Mouse (Mus musculus) stomach, embryonic 15.5 days (tissue): ENCODE measurements around the gene Npcd. TPM values are rescaled to one million over a fixed set of nuclear protein-coding genes. Genes with fewer than 3 reads are reported as not detected.

ENCODE experiments used
- ATAC-seq: fragments of 200-750 bp; cut with Nextera tagmentation; 2 replicates; pipeline ENCODE4 v1.8.0; 2017; ENCODE audit warnings: low read depth, moderate number of reproducible peaks, moderate TSS enrichment; ENCODE audit not compliant: insufficient read depth, low FRiP score
- H3K27ac ChIP-seq: fragments of 300-500 bp; sonication (generic); 2 replicates; pipeline ENCODE4 v1.5.1; 2015; ENCODE audit warnings: mild to moderate bottlenecking, inconsistent platforms
- H3K27me3 ChIP-seq: fragments of 300-500 bp; sonication (generic); replicated peaks from 2 replicates; pipeline ENCODE4 v1.6.1; 2015; ENCODE audit warnings: inconsistent platforms
- H3K36me3 ChIP-seq: fragments of 300-500 bp; sonication (generic); 2 replicates; pipeline ENCODE4 v1.6.1; 2015; ENCODE audit warnings: inconsistent platforms
- H3K4me1 ChIP-seq: fragments of 300-500 bp; sonication (generic); 2 replicates; pipeline ENCODE4 v1.6.1; 2015; ENCODE audit warnings: inconsistent platforms
- H3K4me2 ChIP-seq: fragments of 300-500 bp; sonication (generic); 2 replicates; pipeline ENCODE4 v1.6.1; 2015; ENCODE audit warnings: mild to moderate bottlenecking, inconsistent platforms
- H3K4me3 ChIP-seq: fragments of 300-500 bp; sonication (generic); replicated peaks from 2 replicates; pipeline ENCODE4 v1.5.1; 2015; ENCODE audit warnings: inconsistent platforms
- H3K9ac ChIP-seq: fragments of 300-500 bp; sonication (generic); 2 replicates; pipeline ENCODE4 v1.6.1; 2015; ENCODE audit warnings: inconsistent platforms
- H3K9me3 ChIP-seq: fragments of 300-500 bp; sonication (generic); 2 replicates; pipeline ENCODE4 v1.6.1; 2016; ENCODE audit warnings: inconsistent platforms
- WGBS: fragments of 180-500 bp; shearing (Covaris S2); methylation state at CpG from one replicate; pipeline ENCODE4 v1.1.7; 2015; 5-methylcytosine and 5-hydroxymethylcytosine counted together
- polyA plus RNA-seq: library from polyadenylated mRNA; unstranded; fragments of >200 nt; fragmentation: Nextera tagmentation; extraction: Ambion mirVana; gene quantifications from 2 replicates; pipeline ENCODE4 v1.2.1, GENCODE M21; 2015

Npcd gene
- polyA plus RNA-seq, 1 experiment from 2014 or later, result not detected

- Histone ChIP-seq H3K4me3 (peak overlapping the region; percentile 66), H3K4me2 (peak overlapping the region; percentile 74), H3K4me1 (peaks cover 17% of the 10 kb centered on the region), H3K9me3 (no peaks in the 10 kb centered on the region), H3K27ac (peak overlapping the region; percentile 52), H3K27me3 (no peaks in the 10 kb centered on the region), H3K36me3 (no peaks in the 10 kb centered on the region), H3K9ac (peak overlapping the region; percentile 54)
- peak; percentile 98 for ATAC-seq
- under 1% methylated on average over 50 of the region's 50 CpGs for WGBS
These were observed 59.7 kb downstream of the Npcd start for GRCm38 (mm10) chr15:79774117-79775027.

- Histone ChIP-seq H3K4me1 (peaks cover 22% of the 10 kb centered on the region), H3K4me2 (no peak overlapping the region), H3K27ac (no peak overlapping the region), H3K27me3 (no peaks in the 10 kb centered on the region), H3K4me3 (no peak overlapping the region), H3K36me3 (no peaks in the 10 kb centered on the region), H3K9me3 (no peaks in the 10 kb centered on the region), H3K9ac (no peak overlapping the region)
- WGBS, result 77% methylated on average over 21 of the region's 21 CpGs
- no peak for ATAC-seq
These were observed 63.3 kb downstream of the Npcd start for GRCm38 (mm10) chr15:79770629-79771240.

- Histone ChIP-seq H3K27me3 (no peaks in the 10 kb centered on the region), H3K27ac (no peak overlapping the region), H3K9ac (no peak overlapping the region), H3K4me1 (peaks cover 16% of the 10 kb centered on the region), H3K9me3 (no peaks in the 10 kb centered on the region), H3K4me2 (no peak overlapping the region), H3K4me3 (no peak overlapping the region), H3K36me3 (peaks cover 3% of the 10 kb centered on the region; the same call in 1 of the 2 replicates)
- WGBS, result 66% methylated on average over 6 of the region's 6 CpGs
- ATAC-seq, result no peak
These were observed 65.7 kb downstream of the Npcd start for GRCm38 (mm10) chr15:79768302-79768701.

DNA sequence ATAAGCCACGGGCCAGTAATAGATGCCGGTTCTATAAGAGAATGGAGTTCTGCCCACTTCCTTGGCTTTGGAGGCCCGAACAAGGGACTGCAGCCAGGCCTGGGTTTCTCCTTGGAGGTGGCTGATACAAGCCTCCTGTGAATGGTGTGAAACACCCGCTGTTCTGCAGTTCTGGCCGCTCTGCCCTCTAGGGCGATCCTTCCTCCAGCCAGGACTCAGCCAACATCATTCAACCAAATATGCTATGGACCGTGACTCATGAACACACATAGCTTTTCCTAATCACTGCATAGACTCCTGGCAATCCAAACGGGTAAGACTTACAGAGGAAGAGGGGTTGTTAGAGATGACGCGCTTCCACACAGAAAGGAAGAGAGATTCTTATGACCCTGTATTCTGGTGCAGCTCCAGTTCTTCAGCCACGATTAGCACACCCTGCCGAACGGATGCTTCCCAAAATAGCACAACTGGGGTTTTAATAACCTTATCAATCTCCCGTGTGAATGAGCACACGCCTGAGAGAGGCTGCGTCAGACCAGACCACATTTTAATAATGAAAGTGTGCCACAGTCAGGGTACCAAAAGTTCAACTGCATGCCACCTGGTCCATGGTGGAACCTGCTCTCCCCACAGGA, 66.6 kb downstream of the Npcd start:
- ATAC-seq, result no peak
- H3K4me2 ChIP-seq, result no peak overlapping the region
- peaks cover 5% of the 10 kb centered on the region for H3K36me3 ChIP-seq
- no peak overlapping the region for H3K9ac ChIP-seq
- no peak overlapping the region for H3K27ac ChIP-seq
- H3K9me3 ChIP-seq, result no peaks in the 10 kb centered on the region
- H3K27me3 ChIP-seq, result no peaks in the 10 kb centered on the region
- H3K4me1 ChIP-seq, result peaks cover 14% of the 10 kb centered on the region; the same call in 1 of the 2 replicates
- WGBS, result 75% methylated on average over 16 of the region's 16 CpGs
- H3K4me3 ChIP-seq, result no peak overlapping the region

DNA sequence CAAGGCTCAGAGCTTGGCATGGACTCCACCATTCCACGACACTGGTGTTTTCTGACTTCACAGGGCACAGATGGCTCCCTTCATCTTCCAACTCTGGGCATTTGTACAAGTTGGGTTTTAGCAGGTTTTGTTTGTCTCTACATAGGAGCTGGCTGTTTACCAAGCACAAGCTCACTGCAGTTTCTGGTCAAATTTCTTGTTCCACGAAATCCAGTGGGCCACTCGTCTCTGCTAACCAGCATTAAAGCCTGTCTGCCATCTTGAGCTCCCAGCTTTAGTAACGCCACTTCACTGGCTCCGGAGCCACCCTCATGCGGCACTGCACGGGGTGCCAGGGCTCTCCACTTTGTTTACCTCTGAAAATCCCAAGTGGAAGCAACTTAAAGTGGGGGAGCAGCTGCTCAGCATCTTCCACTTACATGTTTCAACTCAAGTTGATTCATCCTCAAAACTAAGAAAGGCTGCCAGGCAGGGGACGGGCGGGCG, 67.4 kb downstream of the Npcd start:
- no peak overlapping the region for H3K9ac ChIP-seq
- 71% methylated on average over 10 of the region's 10 CpGs for WGBS
- no peaks in the 10 kb centered on the region for H3K27me3 ChIP-seq
- H3K4me1 ChIP-seq, result peaks cover 14% of the 10 kb centered on the region; the same call in 1 of the 2 replicates
- H3K27ac ChIP-seq, result no peak overlapping the region
- peaks cover 5% of the 10 kb centered on the region for H3K36me3 ChIP-seq
- H3K4me3 ChIP-seq, result no peak overlapping the region
- ATAC-seq, result no peak
- H3K4me2 ChIP-seq, result no peak overlapping the region
- no peaks in the 10 kb centered on the region for H3K9me3 ChIP-seq

DNA sequence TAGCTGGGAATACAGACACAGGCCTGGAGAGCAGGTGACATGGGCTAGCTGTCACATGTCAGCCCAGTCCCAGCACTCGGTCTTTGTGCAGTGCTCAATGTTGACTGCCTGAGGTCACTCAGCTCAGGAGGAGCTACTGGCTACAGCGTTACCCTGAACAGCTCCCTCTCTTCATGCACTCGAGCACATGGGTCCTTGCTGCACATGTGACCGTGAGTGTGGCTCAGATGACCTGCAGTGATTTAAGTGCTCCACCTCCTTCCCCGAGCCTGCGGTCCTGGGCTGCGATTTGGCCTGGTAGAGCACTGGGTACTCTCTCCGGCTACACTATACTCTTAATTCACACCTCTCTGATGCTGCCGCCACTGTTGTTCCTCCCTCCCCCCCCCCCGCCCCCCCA, 67.9 kb downstream of the Npcd start:
- no peaks in the 10 kb centered on the region for H3K27me3 ChIP-seq
- no peak overlapping the region for H3K27ac ChIP-seq
- ATAC-seq, result no peak
- peaks cover 12% of the 10 kb centered on the region; the same call in 1 of the 2 replicates for H3K4me1 ChIP-seq
- no peak overlapping the region for H3K9ac ChIP-seq
- H3K36me3 ChIP-seq, result peaks cover 5% of the 10 kb centered on the region
- no peak overlapping the region for H3K4me2 ChIP-seq
- WGBS, result 64% methylated on average over 9 of the region's 10 CpGs
- no peaks in the 10 kb centered on the region for H3K9me3 ChIP-seq
- no peak overlapping the region for H3K4me3 ChIP-seq

GRCm38 (mm10) chr15:79765361-79765760, 68.7 kb downstream of the Npcd start:
- WGBS, result 77% methylated on average over 2 of the region's 2 CpGs
- H3K27me3 ChIP-seq, result no peaks in the 10 kb centered on the region
- ATAC-seq, result no peak

DNA sequence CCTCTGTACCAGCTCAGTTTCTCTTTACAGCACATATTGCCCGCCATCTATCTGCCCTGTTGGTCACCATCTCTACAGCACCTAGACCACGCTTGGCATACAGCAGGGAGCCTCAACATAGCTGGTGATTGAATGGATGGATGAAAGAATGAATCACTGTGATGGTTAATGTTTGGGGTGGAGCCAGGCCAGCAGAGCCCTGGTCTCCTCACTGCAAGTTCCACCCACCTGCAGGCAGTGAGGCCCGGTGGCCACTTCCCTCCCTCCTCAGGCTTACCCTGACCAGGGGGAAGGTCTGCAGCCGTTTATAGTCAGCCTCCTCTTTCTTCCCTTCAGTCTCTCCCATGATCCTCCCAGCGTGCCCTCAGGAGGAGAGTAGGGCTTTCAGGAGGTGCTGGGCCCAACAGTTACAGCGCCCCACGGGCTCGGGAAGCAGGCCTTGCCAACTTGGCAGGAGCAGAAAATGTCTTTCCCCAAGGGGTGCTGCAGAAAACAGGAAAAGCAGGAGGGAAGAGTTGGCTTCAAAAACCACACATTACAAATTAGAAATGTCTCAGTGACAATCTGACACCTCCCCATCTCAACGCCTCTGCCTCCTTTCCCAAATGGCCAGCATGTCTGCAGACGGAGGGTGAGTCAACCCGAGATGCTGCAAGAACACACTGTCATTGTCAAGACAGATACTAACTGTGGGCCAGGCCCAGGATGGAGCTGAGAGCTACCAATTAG, 69.3 kb downstream of the Npcd start:
- H3K36me3 ChIP-seq, result peaks cover 5% of the 10 kb centered on the region
- no peak for ATAC-seq
- WGBS, result 73% methylated on average over 11 of the region's 11 CpGs

More at GRCm38 (mm10) chr15:79765361-79765760, 68.7 kb downstream of the Npcd start:
- H3K27ac ChIP-seq, result no peak overlapping the region
- no peak overlapping the region for H3K9ac ChIP-seq
- no peak overlapping the region for H3K4me2 ChIP-seq
- peaks cover 5% of the 10 kb centered on the region for H3K36me3 ChIP-seq
- peaks cover 5% of the 10 kb centered on the region; the same call in 1 of the 2 replicates for H3K4me1 ChIP-seq
- no peak overlapping the region for H3K4me3 ChIP-seq
- H3K9me3 ChIP-seq, result no peaks in the 10 kb centered on the region

GRCm38 (mm10) chr15:79763601-79764246, 70.3 kb downstream of the Npcd start:
- no peak overlapping the region for H3K9ac ChIP-seq
- no peak overlapping the region for H3K27ac ChIP-seq
- WGBS, result 82% methylated on average over 7 of the region's 7 CpGs
- H3K4me2 ChIP-seq, result no peak overlapping the region
- peaks cover 5% of the 10 kb centered on the region; the same call in 1 of the 2 replicates for H3K4me1 ChIP-seq
- H3K27me3 ChIP-seq, result no peaks in the 10 kb centered on the region
- no peak overlapping the region for H3K4me3 ChIP-seq
- H3K9me3 ChIP-seq, result no peaks in the 10 kb centered on the region
- H3K36me3 ChIP-seq, result peaks cover 5% of the 10 kb centered on the region
- ATAC-seq, result 0 out of 2 replicates have a peak, but pooled peaks have one; percentile 4

More for the DNA sequence above, 69.3 kb downstream of the Npcd start:
- Histone ChIP-seq H3K9ac (no peak overlapping the region), H3K4me1 (peaks cover 5% of the 10 kb centered on the region; the same call in 1 of the 2 replicates), H3K27me3 (no peaks in the 10 kb centered on the region), H3K4me2 (no peak overlapping the region), H3K9me3 (no peaks in the 10 kb centered on the region), H3K27ac (no peak overlapping the region), H3K4me3 (no peak overlapping the region)

DNA sequence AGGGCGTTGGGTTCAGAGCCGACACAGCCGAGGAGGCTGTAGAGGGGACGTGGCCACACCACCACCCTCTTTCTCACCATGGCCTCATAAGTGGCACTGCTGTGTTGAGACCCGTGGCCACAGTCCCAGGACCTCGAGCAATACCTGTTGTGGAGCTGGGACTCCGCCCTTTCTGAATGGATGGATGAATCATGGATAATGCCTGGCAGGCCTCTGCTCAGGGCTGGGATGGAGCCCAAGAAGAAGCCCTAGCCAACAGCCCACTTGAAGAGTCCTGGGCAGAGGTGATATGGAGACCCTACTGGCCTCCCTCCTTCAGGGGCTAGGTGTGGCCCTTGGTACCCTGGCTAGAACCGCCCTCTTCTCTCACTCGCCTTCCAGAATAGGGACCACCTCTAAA, 71.0 kb downstream of the Npcd start:
- Histone ChIP-seq H3K36me3 (peaks cover 5% of the 10 kb centered on the region), H3K9ac (no peak overlapping the region), H3K27ac (no peak overlapping the region), H3K27me3 (no peaks in the 10 kb centered on the region), H3K9me3 (no peaks in the 10 kb centered on the region), H3K4me2 (no peak overlapping the region), H3K4me1 (peaks cover 5% of the 10 kb centered on the region; the same call in 1 of the 2 replicates), H3K4me3 (no peak overlapping the region)
- no peak for ATAC-seq
- WGBS, result 87% methylated on average over 9 of the region's 9 CpGs

DNA sequence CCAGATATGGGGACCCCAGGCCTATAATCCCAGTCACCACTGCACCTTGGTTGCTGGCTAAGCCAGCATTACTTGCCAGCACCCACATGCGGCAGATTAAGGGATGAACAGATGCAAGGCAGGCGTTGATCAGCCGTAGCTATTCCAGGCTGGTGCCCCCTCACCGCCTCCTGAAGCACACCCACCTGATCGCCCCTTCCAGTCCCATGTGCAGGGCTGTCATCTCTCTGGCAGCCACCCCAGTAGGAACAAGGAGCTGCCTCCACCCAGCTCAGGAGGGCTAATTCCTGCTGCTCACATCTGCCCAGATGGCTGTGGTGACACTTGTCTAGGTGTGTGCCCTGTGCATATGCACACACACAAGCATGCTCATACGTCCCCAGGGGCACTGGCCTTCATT, 73.1 kb downstream of the Npcd start:
- Histone ChIP-seq H3K27ac (no peak overlapping the region), H3K4me1 (no peaks in the 10 kb centered on the region), H3K9me3 (no peaks in the 10 kb centered on the region), H3K4me2 (no peak overlapping the region), H3K27me3 (no peaks in the 10 kb centered on the region), H3K4me3 (no peak overlapping the region), H3K36me3 (peaks cover 5% of the 10 kb centered on the region), H3K9ac (no peak overlapping the region)
- 83% methylated on average over 6 of the region's 6 CpGs for WGBS
- ATAC-seq, result no peak
